Mouse (Mus musculus) midbrain, postnatal 0 days (tissue): Measurements from ENCODE around the gene BC034090. TPM values are rescaled to one million over a fixed set of nuclear protein-coding genes. Genes with fewer than 3 reads are reported as not detected.

Experiments used
- ATAC-seq: fragments of 200-750 bp; cut with Nextera tagmentation; 2 replicates; pipeline ENCODE4 v1.8.0; 2017; ENCODE audit warnings: moderate number of reproducible peaks, mild to moderate bottlenecking, moderate TSS enrichment, moderate library complexity; ENCODE audit not compliant: low FRiP score
- DNase-seq: peaks from one replicate; pipeline ENCODE4 v3.0.0-alpha.2; 2015; ENCODE audit warnings: low spot score
- H3K27ac ChIP-seq: fragments of 300-500 bp; sonication (generic); 2 replicates; pipeline ENCODE4 v1.5.1; 2014; ENCODE audit warnings: low read depth, mild to moderate bottlenecking, low read length, mixed read lengths
- H3K27me3 ChIP-seq: fragments of 300-500 bp; sonication (generic); 2 replicates; pipeline ENCODE4 v1.6.1; 2014; ENCODE audit warnings: low read length, control low read depth, mixed read lengths; ENCODE audit not compliant: insufficient read depth
- H3K36me3 ChIP-seq: fragments of 300-500 bp; sonication (generic); 2 replicates; pipeline ENCODE4 v1.6.1; 2014; ENCODE audit warnings: low read length, control low read depth, mixed read lengths; ENCODE audit not compliant: insufficient read depth
- H3K4me1 ChIP-seq: fragments of 300-500 bp; sonication (generic); 2 replicates; pipeline ENCODE4 v1.6.1; 2014; ENCODE audit warnings: mild to moderate bottlenecking, control low read depth, antibody characterized with exemption, low read length, mixed read lengths; ENCODE audit not compliant: insufficient read depth
- H3K4me2 ChIP-seq: fragments of 300-500 bp; sonication (generic); 2 replicates; pipeline ENCODE4 v1.6.1; 2014; ENCODE audit warnings: low read depth, mild to moderate bottlenecking, low read length, mixed read lengths; ENCODE audit not compliant: poor library complexity, severe bottlenecking
- H3K4me3 ChIP-seq: fragments of 300-500 bp; sonication (generic); 2 replicates; pipeline ENCODE4 v1.5.1; 2014; ENCODE audit warnings: low read depth, mild to moderate bottlenecking, low read length, moderate library complexity
- H3K9ac ChIP-seq: fragments of 300-500 bp; sonication (generic); replicated peaks from 2 replicates; pipeline ENCODE4 v1.6.1; 2014; ENCODE audit warnings: mild to moderate bottlenecking, low read length, moderate library complexity, mixed read lengths; ENCODE audit not compliant: poor library complexity, severe bottlenecking
- H3K9me3 ChIP-seq: fragments of 300-500 bp; sonication (generic); 2 replicates; pipeline ENCODE4 v1.6.1; 2016; ENCODE audit warnings: low read length, control low read depth
- CTCF ChIP-seq: IDR thresholded peaks from 2 replicates; pipeline ENCODE4 v1.5.1; 2016; ENCODE audit warnings: antibody characterized with exemption, mild to moderate bottlenecking
- WGBS: fragments of 180-500 bp; shearing (Covaris S2); extraction: QIAGEN DNeasy Blood & Tissue Kit; methylation state at CpG from one replicate; pipeline ENCODE4 v1.1.7; 2014; 5-methylcytosine and 5-hydroxymethylcytosine counted together
- polyA plus RNA-seq: library from polyadenylated mRNA; unstranded; fragments of >200 nt; fragmentation: Nextera tagmentation; extraction: Ambion mirVana; gene quantifications from 2 replicates; pipeline ENCODE4 v1.2.1, GENCODE M21; 2015
- total RNA-seq: library from RNA; depleted of rRNA; stranded (reverse); fragments of >200 nt; gene quantifications from 2 replicates; pipeline ENCODE4 v1.2.3, GENCODE M21; 2014; rRNA removed

The BC034090 gene
- total and polyA plus RNA-seq, 2 experiments from 2014 or later: 1.9 to 11.2 TPM

DNA sequence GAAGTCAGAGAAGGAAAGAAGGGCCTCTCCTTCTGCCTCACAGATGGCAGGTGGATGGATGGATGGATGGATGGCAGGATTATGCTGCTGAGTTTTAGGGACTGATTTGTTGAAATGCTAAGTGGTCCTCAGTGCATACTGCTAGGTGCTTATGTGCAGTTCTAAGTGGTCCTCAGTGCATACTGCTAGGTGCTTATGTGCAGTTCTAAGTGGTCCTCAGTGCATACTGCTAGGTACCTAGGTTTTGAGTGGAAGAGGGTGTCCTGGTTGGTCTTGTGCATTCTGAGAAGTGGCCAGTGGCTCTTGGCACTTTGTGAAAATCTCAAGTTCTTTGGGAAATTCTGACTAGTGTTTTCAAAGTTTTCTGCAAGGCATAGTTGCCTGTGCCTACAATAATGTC lies 74.3 kb downstream of the BC034090 start:
- H3K9me3 ChIP-seq: no peaks in the 10 kb centered on the region
- H3K9ac ChIP-seq: no peak overlapping the region
- DNase-seq (no peak), ATAC-seq (no peak)
- H3K27ac ChIP-seq: no peak overlapping the region
- no peaks in the 10 kb centered on the region for H3K36me3 ChIP-seq
- no peak overlapping the region for H3K4me3 ChIP-seq
- H3K27me3 ChIP-seq: no peaks in the 10 kb centered on the region
- no peak for TF ChIP-seq CTCF
- H3K4me2 ChIP-seq: no peak overlapping the region
- no peaks in the 10 kb centered on the region; the same call in 1 of the 2 replicates for H3K4me1 ChIP-seq

DNA sequence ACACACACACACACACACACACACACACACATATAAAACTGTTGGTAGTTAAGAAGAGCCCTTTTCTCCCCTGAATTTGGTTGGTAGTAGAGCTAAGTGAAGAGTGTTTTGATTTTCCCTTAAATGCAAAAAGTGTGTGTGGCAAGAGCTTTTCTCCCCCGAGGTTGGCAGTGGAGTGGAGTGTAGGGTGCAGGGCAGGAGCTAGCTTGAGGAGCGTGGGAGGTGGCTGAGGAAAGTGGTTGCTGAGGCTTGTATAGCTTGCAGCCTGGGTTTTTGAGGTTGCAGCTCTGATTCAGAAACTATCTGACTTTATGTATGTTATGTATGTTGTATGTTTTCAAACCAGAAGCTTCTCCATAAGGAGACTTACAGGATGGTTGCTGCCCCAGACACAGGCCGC lies 76.8 kb downstream of the BC034090 start:
- ATAC-seq: no peak
- DNase-seq: no peak
- H3K4me1 ChIP-seq: no peaks in the 10 kb centered on the region; the same call in 1 of the 2 replicates
- H3K27me3 ChIP-seq: no peaks in the 10 kb centered on the region
- no peaks in the 10 kb centered on the region for H3K36me3 ChIP-seq
- H3K9me3 ChIP-seq: no peaks in the 10 kb centered on the region
- no peak for TF ChIP-seq CTCF
- no peak overlapping the region for H3K4me2 ChIP-seq
- WGBS: 96% methylated on average over 3 of the region's 3 CpGs
- no peak overlapping the region for H3K27ac ChIP-seq
- no peak overlapping the region for H3K9ac ChIP-seq
- H3K4me3 ChIP-seq: no peak overlapping the region

Other genes starting within 250 kb of the BC034090 start
- gene Ier5, start 144.8 kb downstream of the BC034090 start, total RNA-seq: 30.1 and 44.2 TPM in 2 replicates
- 3.9 and 4.0 TPM in 2 replicates for gene Ier5, start 144.8 kb downstream of the BC034090 start, polyA plus RNA-seq
- 2.9 and 5.1 TPM in 2 replicates for gene Mr1, start 97.6 kb downstream of the BC034090 start, total RNA-seq
- 1.8 and 2.6 TPM in 2 replicates for gene Mr1, start 97.6 kb downstream of the BC034090 start, polyA plus RNA-seq
- 86.8 and 114 TPM in 2 replicates for gene Stx6, start 85.7 kb downstream of the BC034090 start, total RNA-seq
- 75.3 and 81.8 TPM in 2 replicates for gene Stx6, start 85.7 kb downstream of the BC034090 start, polyA plus RNA-seq
- 177 and 218 TPM in 2 replicates for gene Xpr1, start 173.0 kb upstream of the BC034090 start, total RNA-seq
- 29.5 and 38.3 TPM in 2 replicates for gene Xpr1, start 173.0 kb upstream of the BC034090 start, polyA plus RNA-seq